Mouse (Mus musculus): Measurements from ENCODE around the gene Syngr1. TPM values are rescaled to one million over a fixed set of nuclear protein-coding genes. Genes with fewer than 3 reads are reported as not detected.
A peak's percentile ranks its signal among the peaks of the same experiment; 100 is the strongest.
"Not testable (repeated sequence)": the region's sequence is repeated elsewhere in the genome, so short reads cannot be mapped to it uniquely, and the experiment has no call there.

Syngr1 gene
- total RNA-seq, 2 experiments from 2014 or later: 429 to 434 TPM

DNA sequence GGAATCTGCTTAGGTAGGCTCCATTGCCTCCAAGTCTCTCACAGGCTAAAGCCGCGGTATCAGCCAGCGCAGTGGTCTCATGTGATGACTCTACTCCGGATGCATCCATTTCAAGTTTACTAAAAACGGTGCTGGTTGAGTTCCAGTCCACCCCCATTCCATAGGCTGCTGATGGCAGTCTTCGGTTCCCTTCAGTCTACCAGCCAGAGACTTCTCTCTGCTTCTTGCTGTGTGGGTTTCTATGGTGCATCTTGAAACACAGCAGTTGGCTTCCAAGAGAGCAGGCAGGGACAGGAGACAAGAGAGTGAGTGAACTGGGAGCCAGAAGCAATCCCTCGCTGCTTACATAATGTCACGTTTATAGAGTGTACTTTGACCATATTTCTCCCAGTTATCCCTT is 16.0 kb downstream of the Syngr1 start:
- no peak for TF ChIP-seq CTCF (IDR thresholded peaks at IDR 0.05)
- H3K27ac ChIP-seq: peak overlapping the region; percentile 75

DNA sequence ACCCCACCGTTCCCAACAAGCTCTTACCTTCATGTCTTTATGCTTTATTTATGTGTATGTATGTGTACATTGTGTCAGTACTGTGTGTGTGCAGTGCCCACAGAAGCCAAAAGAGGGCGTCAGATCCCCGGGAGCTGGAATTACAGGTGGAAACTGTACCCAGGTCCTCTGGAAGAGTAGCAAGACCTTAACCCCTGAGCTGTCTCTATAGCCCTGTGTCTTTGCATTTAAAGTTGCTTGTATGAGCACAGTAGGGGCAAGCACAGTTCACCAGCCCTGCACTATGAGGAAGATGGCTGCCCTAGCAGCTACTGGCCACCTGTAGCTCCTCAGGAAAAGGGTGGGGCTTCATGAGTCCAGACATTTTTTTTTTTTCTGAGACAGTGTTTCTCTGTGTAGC is 16.4 kb downstream of the Syngr1 start:
- H3K4me3 ChIP-seq: no peak overlapping the region
- intact Hi-C loops (cut with DNase I): no loop called here
- no peak for DNase-seq (ENCODE audit: extremely low spot score in 1 of 2, low spot score in 2 of 2)
- TF ChIP-seq CTCF (IDR thresholded peaks at IDR 0.05): peak; percentile 29
- peak overlapping the region; percentile 75 for H3K27ac ChIP-seq

More for the DNA sequence above, 16.0 kb downstream of the Syngr1 start:
- intact Hi-C loops (cut with DNase I): no loop called here
- no peak for DNase-seq (ENCODE audit: extremely low spot score in 1 of 2, low spot score in 2 of 2)
- no peak overlapping the region for H3K4me3 ChIP-seq

- Histone ChIP-seq H3K27ac (no peak overlapping the region), H3K4me3 (no peak overlapping the region)
- DNase-seq (ENCODE audit: extremely low spot score in 1 of 2, low spot score in 2 of 2): no peak
- TF ChIP-seq CTCF (IDR thresholded peaks at IDR 0.05): no peak
- intact Hi-C loops (cut with DNase I): no loop called here
Measured at GRCm38 (mm10) chr15:80111436-80111835, 20.3 kb downstream of the Syngr1 start.

DNA sequence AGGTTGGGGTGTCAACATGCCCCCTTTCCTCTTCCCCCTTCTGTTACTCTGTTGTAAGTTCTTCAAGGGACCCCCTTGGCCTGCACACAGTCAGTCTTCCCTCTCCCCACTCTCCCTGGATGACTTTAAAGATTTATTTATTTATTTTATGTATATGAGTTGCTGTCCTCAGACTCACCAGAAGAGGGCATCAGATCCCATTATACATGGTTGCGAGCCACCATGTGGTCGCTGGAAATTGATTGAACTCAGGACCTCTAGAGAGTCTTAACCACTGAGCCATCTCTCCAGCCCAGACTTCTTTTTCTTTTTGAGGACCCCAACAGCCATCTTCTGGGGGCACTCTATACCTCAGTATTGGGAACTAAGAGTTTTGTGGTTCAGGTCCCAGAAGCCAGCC is 21.4 kb downstream of the Syngr1 start:
- Histone ChIP-seq H3K4me3 (no peak overlapping the region), H3K27ac (no peak overlapping the region)
- no peak for DNase-seq (ENCODE audit: extremely low spot score in 1 of 2, low spot score in 2 of 2)
- TF ChIP-seq CTCF (IDR thresholded peaks at IDR 0.05): peak; percentile 55
- intact Hi-C loops (cut with DNase I): no loop called here

DNA sequence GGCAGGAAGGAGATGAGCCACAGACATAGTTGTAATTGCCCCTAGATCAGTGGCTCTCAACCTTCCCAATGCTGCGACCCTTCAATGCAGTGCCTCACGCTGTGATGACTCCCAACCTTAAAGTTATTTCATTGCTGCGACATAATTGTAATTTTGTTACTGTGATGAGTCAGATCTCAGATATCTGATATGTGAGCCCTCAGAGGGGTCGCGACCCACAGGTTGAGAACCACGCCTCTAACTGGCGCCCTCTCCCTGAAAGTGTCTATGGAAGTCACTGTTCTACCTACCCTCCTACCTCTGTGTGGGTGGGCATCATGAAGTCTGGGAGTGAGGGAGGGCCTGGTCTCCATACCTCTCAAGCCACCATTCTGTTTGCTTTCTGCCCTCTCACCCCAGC is 23.3 kb downstream of the Syngr1 start:
- no peak for TF ChIP-seq CTCF (IDR thresholded peaks at IDR 0.05)
- Histone ChIP-seq H3K4me3 (no peak overlapping the region), H3K27ac (no peak overlapping the region)
- intact Hi-C loops (cut with DNase I): no loop called here
- no peak for DNase-seq (ENCODE audit: extremely low spot score in 1 of 2, low spot score in 2 of 2)

DNA sequence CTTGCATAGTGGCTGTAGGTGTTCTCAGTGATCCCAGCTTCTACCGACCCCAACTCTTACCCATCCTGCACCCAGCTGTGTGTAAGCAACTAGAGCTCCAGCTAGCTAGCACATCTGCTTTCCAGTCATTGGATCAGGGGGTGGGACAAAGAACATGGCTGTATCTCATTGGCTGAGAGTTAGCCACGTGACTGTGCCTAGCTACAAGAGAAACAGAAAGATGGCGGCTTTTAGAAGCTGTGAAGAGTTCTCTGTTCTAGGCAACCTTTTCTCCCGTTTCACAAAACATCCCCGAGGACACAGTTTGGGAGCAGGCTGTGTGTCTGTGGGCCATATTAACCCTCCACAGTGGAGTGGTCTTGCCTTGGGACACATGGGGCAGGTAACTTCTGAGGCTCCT is 24.1 kb downstream of the Syngr1 start:
- intact Hi-C loops (cut with DNase I): no loop called here
- no peak for DNase-seq (ENCODE audit: extremely low spot score in 1 of 2, low spot score in 2 of 2)
- H3K27ac ChIP-seq: no peak overlapping the region
- no peak for TF ChIP-seq CTCF (IDR thresholded peaks at IDR 0.05)
- no peak overlapping the region for H3K4me3 ChIP-seq

DNA sequence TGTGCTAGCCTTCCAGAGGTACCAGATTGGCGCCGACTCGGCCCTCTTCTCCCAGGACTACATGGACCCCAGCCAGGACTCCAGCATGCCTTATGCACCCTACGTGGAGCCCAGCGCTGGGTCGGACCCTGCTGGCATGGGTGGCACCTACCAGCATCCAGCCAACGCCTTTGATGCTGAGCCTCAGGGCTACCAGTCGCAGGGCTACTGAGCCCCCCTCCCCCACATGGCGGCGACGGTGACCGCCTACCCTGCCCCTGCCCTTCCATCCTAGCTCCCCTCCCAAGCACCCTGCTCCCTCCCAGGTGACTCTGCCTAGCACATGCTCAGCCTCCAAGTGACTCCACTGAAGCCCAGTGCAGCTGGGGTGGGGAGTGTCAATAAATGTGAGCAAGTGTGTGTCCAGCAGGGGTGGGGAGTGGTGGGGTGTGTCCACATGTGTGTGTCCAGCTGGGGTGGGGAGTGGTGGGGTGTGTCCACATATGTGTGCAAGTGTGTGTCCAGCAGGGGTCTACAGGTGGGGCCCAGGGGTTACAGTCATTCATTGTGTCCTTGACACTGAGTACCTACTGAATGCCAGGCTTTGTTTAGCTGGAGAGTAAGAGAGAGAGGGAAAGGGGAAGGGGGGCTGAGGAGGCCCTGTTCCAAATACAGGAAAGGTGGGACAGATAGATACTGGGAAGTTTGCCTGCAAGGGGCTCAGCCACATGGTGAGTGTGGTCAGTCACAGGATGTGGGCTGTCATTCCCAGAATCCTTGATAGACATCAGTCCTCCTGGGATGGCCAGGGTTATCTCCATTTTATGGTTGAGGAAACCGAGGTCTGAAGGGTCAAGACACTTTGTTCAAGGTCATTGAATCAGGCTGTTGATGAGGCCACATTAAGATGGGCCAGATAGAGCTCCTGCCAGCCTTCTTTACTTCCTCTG is 25.0 kb downstream of the Syngr1 start:
- no peak for DNase-seq (ENCODE audit: extremely low spot score in 1 of 2, low spot score in 2 of 2)
- H3K27ac ChIP-seq: no peak overlapping the region
- intact Hi-C loops (cut with DNase I): no loop called here
- TF ChIP-seq CTCF (IDR thresholded peaks at IDR 0.05): no peak
- no peak overlapping the region for H3K4me3 ChIP-seq

- no peak for TF ChIP-seq CTCF (IDR thresholded peaks at IDR 0.05)
- Histone ChIP-seq H3K27ac (no peak overlapping the region), H3K4me3 (no peak overlapping the region)
- no peak for DNase-seq (ENCODE audit: extremely low spot score in 1 of 2, low spot score in 2 of 2)
- intact Hi-C loops (cut with DNase I): no loop called here
Measured at GRCm38 (mm10) chr15:80117154-80117553, 26.0 kb downstream of the Syngr1 start.

- intact Hi-C loops (cut with DNase I): no loop called here
- DNase-seq (ENCODE audit: extremely low spot score in 1 of 2, low spot score in 2 of 2): no peak
- Histone ChIP-seq H3K27ac (no peak overlapping the region), H3K4me3 (no peak overlapping the region)
- TF ChIP-seq CTCF (IDR thresholded peaks at IDR 0.05): no peak
Measured at GRCm38 (mm10) chr15:80119076-80119475, 27.9 kb downstream of the Syngr1 start.

DNA sequence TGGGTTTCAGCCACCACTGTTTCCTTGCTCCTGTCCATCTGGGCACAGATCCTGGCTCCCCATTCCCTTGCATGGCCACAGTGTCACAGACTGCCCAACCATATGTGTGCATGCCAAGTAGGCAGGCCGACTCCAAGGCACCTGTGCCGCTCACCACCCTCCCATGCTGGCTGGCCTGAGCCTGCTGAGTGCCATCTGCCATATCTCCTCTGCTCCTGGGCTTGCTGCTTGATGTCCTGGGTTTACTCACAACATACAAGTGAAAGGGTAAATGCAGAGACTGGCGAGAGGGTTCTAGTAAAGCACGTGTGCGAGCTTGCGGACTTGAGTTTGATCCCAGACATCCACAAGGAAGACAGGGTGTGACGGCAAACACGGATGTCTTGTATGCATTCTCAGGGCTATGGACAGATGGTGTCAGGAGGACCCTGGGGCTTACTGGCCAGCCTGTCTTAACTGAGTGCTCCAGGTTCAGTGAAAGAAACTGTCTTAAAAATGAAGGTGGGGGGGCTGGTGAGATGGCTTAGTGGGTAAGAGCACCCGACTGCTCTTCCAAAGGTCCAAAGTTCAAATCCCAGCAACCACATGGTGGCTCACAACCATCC is 30.7 kb downstream of the Syngr1 start:
- DNase-seq (ENCODE audit: extremely low spot score in 1 of 2, low spot score in 2 of 2): no peak
- intact Hi-C loops (cut with DNase I): no loop called here
- no peak for TF ChIP-seq CTCF (IDR thresholded peaks at IDR 0.05)
- Histone ChIP-seq H3K27ac (no peak overlapping the region), H3K4me3 (no peak overlapping the region)

DNA sequence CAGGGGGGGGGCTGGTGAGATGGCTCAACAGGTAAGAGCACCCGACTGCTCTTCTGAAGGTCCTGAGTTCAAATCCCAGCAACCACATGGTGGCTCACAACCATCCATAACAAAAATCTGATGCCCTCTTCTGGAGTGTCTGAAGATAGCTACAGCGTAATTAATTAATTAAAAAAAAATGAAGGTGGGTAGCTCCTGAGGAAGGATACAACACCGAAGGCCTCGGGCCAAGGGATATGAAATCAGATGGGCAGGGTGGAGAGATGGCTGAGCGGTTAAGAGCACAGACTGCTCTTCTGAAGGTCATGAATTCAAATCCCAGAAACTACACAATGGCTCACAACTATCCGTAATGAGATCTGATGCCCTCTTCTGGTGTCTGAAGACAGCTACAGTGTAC is 31.3 kb downstream of the Syngr1 start:
- intact Hi-C loops (cut with DNase I); DNase-seq (ENCODE audit: extremely low spot score in 1 of 2, low spot score in 2 of 2); H3K27ac ChIP-seq; H3K4me3 ChIP-seq: not testable (repeated sequence)

DNA sequence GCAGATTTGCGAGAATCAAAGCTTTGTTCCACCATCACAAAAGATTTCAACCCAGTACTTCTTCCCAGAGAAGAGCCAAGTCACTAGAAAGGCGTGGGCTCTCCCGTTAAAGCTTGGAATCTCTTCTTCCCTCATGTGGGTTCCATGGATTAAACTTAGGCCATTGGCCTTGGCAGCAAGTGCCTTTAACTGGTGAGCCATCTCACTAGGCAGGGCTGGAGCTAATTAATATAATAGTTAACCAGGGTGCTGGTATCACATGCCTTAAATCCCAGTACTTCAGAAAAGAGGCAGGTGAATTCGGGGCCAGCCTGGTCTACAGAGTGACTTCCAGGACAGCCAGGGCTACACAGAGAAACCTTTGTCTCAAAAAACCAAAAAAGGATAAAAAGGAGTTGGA is 33.5 kb downstream of the Syngr1 start:
- intact Hi-C loops (cut with DNase I): no loop called here
- Histone ChIP-seq H3K4me3 (no peak overlapping the region), H3K27ac (no peak overlapping the region)
- TF ChIP-seq CTCF (IDR thresholded peaks at IDR 0.05): no peak
- DNase-seq (ENCODE audit: extremely low spot score in 1 of 2, low spot score in 2 of 2): no peak

DNA sequence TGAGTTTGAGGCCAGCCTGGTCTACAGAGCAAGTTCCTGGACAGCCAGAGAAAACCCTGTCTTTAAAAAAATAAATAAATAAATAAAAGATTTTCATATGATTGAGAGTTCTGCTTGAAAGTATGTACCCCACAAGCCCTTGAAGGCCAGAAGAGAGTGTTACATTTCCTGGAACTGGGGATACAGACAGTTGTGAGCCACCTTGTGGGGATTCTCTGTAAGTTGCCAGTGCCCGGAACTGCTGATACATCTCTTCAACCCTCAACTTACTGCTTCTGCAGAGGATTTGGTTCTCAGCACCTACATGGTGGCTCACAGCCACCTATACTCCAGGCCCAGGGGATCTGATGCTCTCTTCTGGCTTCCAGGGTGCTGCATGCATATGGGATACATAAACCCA is 36.1 kb downstream of the Syngr1 start:
- intact Hi-C loops (cut with DNase I): no loop called here
- DNase-seq (ENCODE audit: extremely low spot score in 1 of 2, low spot score in 2 of 2): no peak
- no peak overlapping the region for H3K4me3 ChIP-seq

More for the DNA sequence above, 36.1 kb downstream of the Syngr1 start:
- TF ChIP-seq CTCF (IDR thresholded peaks at IDR 0.05): peak; percentile 46
- H3K27ac ChIP-seq: no peak overlapping the region

All from left cerebral cortex, adult 2 months (tissue).